ENCODE assay signal across 8 mouse cellular contexts in genomic region chrY:90738841-90739530, GRCm38 (mm10). TPM values are rescaled to one million over a fixed set of nuclear protein-coding genes. Genes with fewer than 3 reads are reported as not detected.
DNase-seq lines count a peak whose midpoint lies in the region.
"Not testable (repeated sequence)": the region's sequence is repeated elsewhere in the genome, so short reads cannot be mapped to it uniquely, and the experiment has no call there.

No protein-coding gene starts in this region.

- WGBS in hindbrain, embryonic 10.5 days, result 72% methylated on average over 28 of the region's 28 CpGs

- DNase-seq in Muller cell, postnatal 12 days (ENCODE audit: inconsistent ontology term), result peak; percentile 65
- DNase-seq in cerebellum, postnatal 25 days, result peak; percentile 27 to 50
- peak; percentile 52 to 64 for DNase-seq in frontal cortex, postnatal 10 days (ENCODE audit: low spot score in 2 of 2)
- DNase-seq in hindbrain, embryonic 10.5 days (ENCODE audit: low spot score), result peak; percentile 59
- peak; percentile 30 to 44 for DNase-seq in layer of hippocampus, adult 8-10 months (ENCODE audit: low spot score in 2 of 2)
- DNase-seq in lung, postnatal 10 days, result peak; percentile 33
- peak; percentile 70 for DNase-seq in right cerebral cortex, adult 18-20 months
- DNase-seq in urinary bladder, postnatal 10 days (ENCODE audit: low spot score), result peak; percentile 67

- H3K9me3 ChIP-seq in hindbrain, embryonic 10.5 days, result peaks cover 62% of the 10 kb centered on the region

- not testable (repeated sequence) for H3K4me1 ChIP-seq in hindbrain, embryonic 10.5 days (replicated peaks)

- peaks cover 44% of the 10 kb centered on the region for H3K36me3 ChIP-seq in hindbrain, embryonic 10.5 days

- not testable (repeated sequence) for H3K27ac ChIP-seq in hindbrain, embryonic 10.5 days

- not testable (repeated sequence) for H3K4me3 ChIP-seq in hindbrain, embryonic 10.5 days

- H3K27me3 ChIP-seq in hindbrain, embryonic 10.5 days (ENCODE audit: insufficient read depth, poor library complexity, severe bottlenecking), result not testable (repeated sequence)

RNA-seq across cellular contexts. Expression of gene Gm21860, which starts 15.6 kb away (rescaled TPM):
- polyA plus RNA-seq in hindbrain, embryonic 10.5 days (2016; fragmentation: Nextera tagmentation; extraction: Ambion mirVana), result not detected in 2 replicates
- total RNA-seq in layer of hippocampus, adult 8-10 months (2022), result not detected

RNA-seq across cellular contexts. Expression of gene Gm47283, which starts 45.6 kb away (rescaled TPM):
- polyA plus RNA-seq in hindbrain, embryonic 10.5 days (2016; fragmentation: Nextera tagmentation; extraction: Ambion mirVana), result not detected in 2 replicates
- total RNA-seq in layer of hippocampus, adult 8-10 months (2022), result not detected
